Mouse (Mus musculus) erythroblast, embryonic 14.5 days (primary cell): ENCODE data around the gene St6galnac5. TPM values are rescaled to one million over a fixed set of nuclear protein-coding genes. Genes with fewer than 3 reads are reported as not detected.

Source experiments
- H3K27me3 ChIP-seq: 2 replicates; pipeline ENCODE4 v1.6.1; 2012; ENCODE audit warnings: inconsistent platforms; ENCODE audit not compliant: control insufficient read depth
- H3K36me3 ChIP-seq: 2 replicates; pipeline ENCODE4 v1.6.1; 2012; ENCODE audit warnings: mild to moderate bottlenecking, inconsistent platforms; ENCODE audit not compliant: control insufficient read depth
- H3K4me1 ChIP-seq: 2 replicates; pipeline ENCODE4 v1.6.1; 2012; ENCODE audit warnings: inconsistent platforms; ENCODE audit not compliant: control insufficient read depth
- H3K4me3 ChIP-seq: replicated peaks from 2 replicates; pipeline ENCODE3; 2012; ENCODE audit warnings: moderate library complexity, mild to moderate bottlenecking, inconsistent platforms
- H3K9me3 ChIP-seq: 2 replicates; pipeline ENCODE4 v1.6.1; 2012; ENCODE audit warnings: low read length, inconsistent platforms, mixed read lengths; ENCODE audit not compliant: control insufficient read depth
- GATA1 ChIP-seq: IDR thresholded peaks from 2 replicates; pipeline ENCODE4 v1.6.1; 2012; ENCODE audit warnings: low read length, inconsistent platforms, mixed read lengths
- TAL1 ChIP-seq: IDR thresholded peaks from 3 replicates; pipeline ENCODE4 v1.6.1; 2012; ENCODE audit warnings: low read length, inconsistent platforms, mixed read lengths
- polyA plus RNA-seq: library from polyadenylated mRNA; stranded (reverse); fragments of >175 nt; gene quantifications from 2 replicates; pipeline ENCODE4 v1.2.3, GENCODE M21; 2012

St6galnac5 gene
- polyA plus RNA-seq, 1 experiment, result not detected

DNA sequence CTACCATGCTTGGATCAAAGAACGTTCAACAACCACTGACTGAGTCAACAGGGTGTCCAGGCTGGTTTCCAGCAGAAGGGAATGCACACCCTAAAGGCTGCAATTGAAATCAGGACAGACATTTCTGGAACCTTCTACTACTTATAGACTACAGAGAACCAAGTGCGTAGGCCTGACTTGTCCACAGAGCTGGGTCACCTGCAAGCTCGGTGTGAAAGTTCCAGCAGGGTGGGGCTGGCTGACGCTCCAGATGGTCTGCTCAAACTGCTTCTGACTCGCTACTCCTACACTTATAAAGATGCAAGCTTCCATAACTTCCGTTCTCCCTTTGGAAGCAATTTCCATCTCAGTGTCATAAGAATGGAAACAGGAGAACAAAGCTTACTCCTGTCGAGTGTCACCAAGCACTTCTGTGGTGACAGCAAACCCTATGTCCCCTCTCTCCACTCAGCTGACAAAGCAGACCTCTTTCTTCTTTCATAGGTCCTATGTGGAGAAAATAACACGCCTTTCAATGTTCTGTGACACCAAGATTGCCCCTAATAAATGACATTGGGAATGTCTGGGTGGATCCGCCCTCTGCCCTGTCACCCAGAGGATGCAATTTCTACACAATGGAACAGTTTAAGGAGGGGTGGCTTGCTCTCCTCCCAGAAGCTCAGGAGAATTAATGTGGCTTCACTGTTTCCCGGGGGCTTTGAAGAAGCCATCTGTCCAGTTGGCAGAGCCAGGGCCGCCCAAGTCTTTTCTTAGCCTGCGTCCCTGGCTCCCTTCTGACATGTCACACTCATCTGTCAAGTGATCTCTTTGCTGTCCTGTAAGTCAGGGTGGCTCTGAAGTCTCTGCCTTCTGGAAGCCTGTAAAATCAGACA, 114.2 kb downstream of the St6galnac5 start:
- H3K36me3 ChIP-seq, result no peaks in the 10 kb centered on the region
- no peak for TF ChIP-seq TAL1
- TF ChIP-seq GATA1, result no peak
- H3K9me3 ChIP-seq, result no peaks in the 10 kb centered on the region
- H3K4me3 ChIP-seq, result no peak overlapping the region
- no peaks in the 10 kb centered on the region for H3K4me1 ChIP-seq
- H3K27me3 ChIP-seq, result no peaks in the 10 kb centered on the region

DNA sequence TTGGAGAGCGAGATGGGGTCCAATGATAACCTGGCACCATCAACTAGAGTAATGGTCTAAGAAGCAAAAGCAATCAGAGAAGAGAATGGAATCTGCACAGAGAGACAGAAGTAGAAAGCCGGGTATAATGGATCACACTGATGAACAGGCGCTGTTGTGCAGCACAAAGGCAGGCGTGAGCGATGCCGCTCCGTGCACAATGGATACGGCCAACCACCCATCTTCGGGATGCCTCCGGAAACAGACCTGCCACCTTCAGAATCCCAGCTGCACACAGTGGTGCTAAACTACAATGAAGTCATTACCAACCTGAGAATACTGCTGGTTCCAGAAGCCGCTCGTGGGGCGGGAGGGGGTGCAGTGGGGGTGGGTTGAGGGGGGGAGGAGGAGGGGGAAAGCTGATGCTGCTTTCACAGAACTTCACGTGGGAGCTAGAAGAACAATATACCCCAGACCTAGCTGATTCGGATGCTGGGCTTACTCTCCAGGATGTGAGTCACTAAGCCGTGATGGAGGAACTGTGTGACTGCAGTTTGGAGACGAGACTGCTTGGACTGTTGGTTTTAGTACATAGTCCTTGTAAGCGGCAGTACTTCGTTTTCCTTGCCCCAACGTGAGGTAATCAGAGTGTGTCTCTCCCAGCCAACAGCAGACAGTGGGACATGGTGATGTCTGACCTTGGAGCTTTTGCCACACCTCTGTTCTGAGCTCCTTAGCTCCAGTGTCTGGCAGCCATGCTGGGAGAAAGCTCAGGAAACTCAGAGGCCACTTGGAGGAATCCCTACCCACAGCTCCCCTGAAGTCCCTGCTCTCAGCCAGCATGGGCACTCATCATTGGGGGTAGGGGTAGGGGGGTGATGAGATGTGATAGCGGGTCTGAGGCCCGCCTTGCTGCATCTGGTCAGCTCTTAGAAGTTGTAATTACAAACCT, 115.7 kb downstream of the St6galnac5 start:
- no peaks in the 10 kb centered on the region for H3K4me1 ChIP-seq
- TF ChIP-seq GATA1 (no peak), TAL1 (no peak)
- no peaks in the 10 kb centered on the region for H3K9me3 ChIP-seq
- no peaks in the 10 kb centered on the region for H3K27me3 ChIP-seq
- no peak overlapping the region for H3K4me3 ChIP-seq
- H3K36me3 ChIP-seq, result no peaks in the 10 kb centered on the region

DNA sequence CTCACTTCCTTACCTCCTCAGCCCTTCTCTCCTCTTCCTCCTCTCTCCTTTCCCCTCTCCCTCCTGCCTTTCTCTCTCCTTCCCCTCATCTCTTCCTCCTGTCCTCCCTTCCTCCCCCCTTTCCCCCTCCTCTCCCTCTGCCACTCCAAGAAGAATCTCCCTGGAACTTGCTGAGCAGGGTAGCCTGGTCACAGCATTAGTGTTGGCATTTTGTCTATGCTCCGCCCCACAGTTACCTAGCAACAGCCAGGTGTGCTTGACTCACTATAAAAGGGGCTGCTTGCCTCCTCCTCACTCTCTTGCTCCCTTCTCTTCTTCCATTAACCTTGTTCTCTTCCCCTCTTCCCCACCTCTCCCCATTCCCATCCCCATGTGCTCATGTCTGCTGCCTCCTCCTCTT, 120.1 kb downstream of the St6galnac5 start:
- no peaks in the 10 kb centered on the region for H3K4me1 ChIP-seq
- no peaks in the 10 kb centered on the region for H3K27me3 ChIP-seq
- H3K4me3 ChIP-seq, result no peak overlapping the region
- no peaks in the 10 kb centered on the region for H3K36me3 ChIP-seq
- TF ChIP-seq TAL1 (no peak), GATA1 (no peak)
- H3K9me3 ChIP-seq, result no peaks in the 10 kb centered on the region

DNA sequence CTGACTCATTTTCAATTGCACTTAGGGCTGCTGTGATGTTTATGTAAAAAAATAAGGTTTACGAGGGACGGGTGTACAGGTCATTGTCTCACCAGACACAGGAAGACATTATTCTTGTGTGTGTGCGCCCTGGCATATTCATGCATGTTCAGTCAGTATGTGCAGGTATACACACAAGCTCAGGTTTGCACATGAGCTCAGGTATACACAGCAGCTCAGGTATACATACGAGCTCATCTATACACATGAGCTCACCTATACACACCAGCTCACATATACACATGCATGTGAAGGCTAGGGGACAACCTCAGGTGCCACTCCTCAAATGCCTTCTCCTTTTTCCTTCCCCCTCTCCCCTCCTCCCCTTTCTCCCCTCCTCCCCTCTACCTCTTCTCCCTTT, 120.6 kb downstream of the St6galnac5 start:
- Histone ChIP-seq H3K36me3 (no peaks in the 10 kb centered on the region), H3K4me1 (no peaks in the 10 kb centered on the region), H3K4me3 (no peak overlapping the region), H3K9me3 (no peaks in the 10 kb centered on the region), H3K27me3 (no peaks in the 10 kb centered on the region)
- TF ChIP-seq GATA1 (no peak), TAL1 (no peak)

DNA sequence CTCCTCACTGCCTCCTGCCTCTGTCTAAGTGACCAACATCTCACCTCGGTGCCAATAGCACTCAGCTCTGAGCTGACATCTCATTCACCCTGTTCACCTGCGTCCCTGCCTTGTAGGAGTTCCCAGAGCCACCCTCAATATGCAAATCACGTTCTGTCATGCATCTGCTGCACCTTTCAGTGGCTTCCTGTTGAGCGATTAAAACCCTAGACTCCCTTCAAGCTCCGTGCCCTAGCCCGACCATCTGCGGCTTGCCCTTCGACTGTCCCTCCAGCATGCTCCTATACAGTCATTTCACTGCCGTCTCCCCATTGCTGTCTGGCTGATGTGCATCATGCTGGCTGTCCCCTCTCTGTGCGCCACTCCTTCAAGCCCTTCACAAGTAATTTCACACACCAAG, 126.0 kb downstream of the St6galnac5 start:
- no peak overlapping the region for H3K4me3 ChIP-seq
- no peaks in the 10 kb centered on the region for H3K9me3 ChIP-seq
- H3K27me3 ChIP-seq, result no peaks in the 10 kb centered on the region; the same call in 1 of the 2 replicates
- no peaks in the 10 kb centered on the region for H3K4me1 ChIP-seq
- no peaks in the 10 kb centered on the region for H3K36me3 ChIP-seq
- TF ChIP-seq GATA1, result no peak
- TF ChIP-seq TAL1, result no peak

DNA sequence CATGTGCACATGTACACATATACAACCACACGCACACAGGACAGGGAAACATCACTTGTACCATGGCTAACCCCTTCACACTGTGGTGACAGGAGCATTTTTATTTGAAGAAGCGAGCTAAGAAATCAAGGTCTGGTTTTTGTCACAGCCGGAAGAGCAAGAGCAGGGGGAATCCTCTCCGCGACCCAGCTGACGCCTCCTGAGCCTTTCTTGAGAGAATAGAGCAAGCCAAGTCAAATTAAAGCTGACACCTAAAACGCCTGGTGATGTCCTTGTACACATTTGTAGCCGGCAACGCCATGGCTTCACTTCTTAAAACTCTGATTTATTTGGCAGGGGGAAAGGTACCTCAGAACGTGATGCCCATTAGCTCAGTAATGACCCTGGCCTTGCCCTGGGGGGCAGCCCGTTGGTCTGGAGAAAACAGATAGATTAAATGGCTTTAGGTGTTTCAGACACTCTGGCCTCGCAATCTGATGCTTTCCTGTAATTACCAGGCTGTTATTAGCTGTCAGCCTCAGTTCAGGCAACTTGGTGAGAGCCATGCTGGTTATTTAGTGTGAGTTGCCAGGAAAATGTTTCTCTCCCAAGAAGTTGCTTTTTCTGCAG, 126.9 kb downstream of the St6galnac5 start:
- H3K36me3 ChIP-seq, result no peaks in the 10 kb centered on the region
- no peak for TF ChIP-seq GATA1
- no peaks in the 10 kb centered on the region for H3K9me3 ChIP-seq
- no peaks in the 10 kb centered on the region for H3K4me1 ChIP-seq
- no peaks in the 10 kb centered on the region; the same call in 1 of the 2 replicates for H3K27me3 ChIP-seq
- no peak overlapping the region for H3K4me3 ChIP-seq

DNA sequence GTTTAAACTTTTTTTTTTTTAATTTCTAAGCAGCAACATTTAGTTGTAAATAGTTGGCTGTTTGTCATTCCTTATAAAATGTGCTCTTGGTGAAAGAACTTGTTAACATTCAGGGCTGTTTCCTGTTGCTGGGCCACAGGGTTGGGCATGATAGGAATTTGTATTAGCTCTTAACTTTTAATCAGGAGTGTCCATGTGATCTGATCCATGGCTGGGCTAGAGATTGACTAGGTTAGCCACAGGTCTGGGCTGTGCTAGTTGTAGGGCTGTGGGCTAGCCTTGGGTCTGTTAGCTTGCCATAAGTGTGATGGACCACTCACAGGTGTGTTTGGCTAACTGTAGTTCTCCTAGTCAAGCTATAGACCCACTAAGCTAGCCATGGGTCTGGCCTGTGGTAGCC, 138.1 kb downstream of the St6galnac5 start:
- no peak for TF ChIP-seq GATA1
- H3K4me3 ChIP-seq, result no peak overlapping the region
- no peaks in the 10 kb centered on the region for H3K9me3 ChIP-seq
- H3K27me3 ChIP-seq, result no peaks in the 10 kb centered on the region
- no peaks in the 10 kb centered on the region for H3K4me1 ChIP-seq
- no peaks in the 10 kb centered on the region for H3K36me3 ChIP-seq

DNA sequence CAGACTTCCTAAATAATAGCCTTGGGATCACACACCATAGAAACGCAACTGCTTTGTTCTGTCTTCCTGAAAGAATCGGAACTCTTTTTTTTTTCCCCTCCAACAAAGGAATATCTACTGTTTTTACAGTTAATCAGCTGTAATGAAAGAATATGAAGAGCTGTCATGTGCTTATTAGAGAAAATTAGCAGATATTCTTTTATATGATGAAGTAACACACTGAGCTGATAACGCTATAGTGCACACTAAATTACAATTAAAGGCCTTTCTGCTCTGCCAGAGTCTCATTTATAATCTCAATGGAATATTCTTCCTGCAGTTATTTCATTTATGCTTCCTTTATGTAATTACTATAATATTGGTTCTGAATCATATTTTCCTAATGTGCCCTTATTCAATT, 139.4 kb downstream of the St6galnac5 start:
- Histone ChIP-seq H3K36me3 (no peaks in the 10 kb centered on the region), H3K27me3 (no peaks in the 10 kb centered on the region), H3K9me3 (no peaks in the 10 kb centered on the region), H3K4me1 (no peaks in the 10 kb centered on the region), H3K4me3 (no peak overlapping the region)
- no peak for TF ChIP-seq TAL1
- TF ChIP-seq GATA1, result no peak

DNA sequence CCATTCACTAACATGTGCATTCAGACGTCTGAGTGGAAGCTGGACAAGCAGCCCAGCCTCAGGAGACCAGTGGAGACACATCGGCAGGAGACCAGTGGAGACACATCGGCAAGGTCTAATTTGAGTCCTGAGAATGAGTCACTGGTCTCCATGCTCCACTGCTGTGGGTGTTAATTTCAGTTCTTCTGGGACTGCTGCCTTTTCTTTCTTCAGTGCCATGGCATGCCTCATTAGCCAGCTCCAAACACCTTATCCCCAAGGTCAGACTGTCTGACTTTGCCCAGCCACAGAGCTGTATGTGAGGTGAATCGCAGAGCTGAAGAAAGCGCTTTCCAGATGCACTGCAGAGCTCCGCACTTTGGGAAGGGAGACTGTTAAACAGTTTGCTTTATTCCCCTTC, 140.8 kb downstream of the St6galnac5 start:
- Histone ChIP-seq H3K27me3 (no peaks in the 10 kb centered on the region), H3K9me3 (no peaks in the 10 kb centered on the region), H3K4me1 (no peaks in the 10 kb centered on the region), H3K36me3 (no peaks in the 10 kb centered on the region), H3K4me3 (no peak overlapping the region)
- no peak for TF ChIP-seq TAL1
- no peak for TF ChIP-seq GATA1
